Mouse (Mus musculus) cerebellum, adult 18-20 months (tissue): ENCODE data around the gene Il1r2.

ENCODE experiments used
- DNase-seq, 2 experiments: peaks; one replicate each; pipeline ENCODE4 v3.0.0; 2021

Gene Il1r2

GRCm38 (mm10) chr1:40073779-40074178, at the start of gene Il1r2:
Gene Il1r2, plus strand, starts transcription at chr1:40074079.
- DNase-seq, result no peak

GRCm38 (mm10) chr1:40024554-40025320, 49.1 kb upstream of the Il1r2 start:
- DNase-seq, result no peak

- no peak for DNase-seq
Observed at GRCm38 (mm10) chr1:40025416-40025815, 48.5 kb upstream of the Il1r2 start.

- DNase-seq, result no peak
Observed at GRCm38 (mm10) chr1:40027116-40027620, 46.7 kb upstream of the Il1r2 start.

GRCm38 (mm10) chr1:40028207-40028998, 45.5 kb upstream of the Il1r2 start:
- DNase-seq, result no peak

GRCm38 (mm10) chr1:40029597-40029996, 44.3 kb upstream of the Il1r2 start:
- DNase-seq, result no peak

- no peak for DNase-seq
Observed at GRCm38 (mm10) chr1:40030287-40030975, 43.4 kb upstream of the Il1r2 start.

- no peak for DNase-seq
Observed at GRCm38 (mm10) chr1:40030976-40031356, 42.9 kb upstream of the Il1r2 start.

- DNase-seq, result no peak
Observed at GRCm38 (mm10) chr1:40031626-40032025, 42.3 kb upstream of the Il1r2 start.

GRCm38 (mm10) chr1:40033315-40033714, 40.6 kb upstream of the Il1r2 start:
- no peak for DNase-seq

- DNase-seq, result peak in 1 of 2 experiments; percentile 22
Observed at GRCm38 (mm10) chr1:40033743-40034420, 40.0 kb upstream of the Il1r2 start.

GRCm38 (mm10) chr1:40037831-40038230, 36.0 kb upstream of the Il1r2 start:
- no peak for DNase-seq

GRCm38 (mm10) chr1:40045686-40046085, 28.2 kb upstream of the Il1r2 start:
- DNase-seq, result no peak

GRCm38 (mm10) chr1:40046600-40046999, 27.3 kb upstream of the Il1r2 start:
- no peak for DNase-seq

- no peak for DNase-seq
Observed at GRCm38 (mm10) chr1:40051157-40051556, 22.7 kb upstream of the Il1r2 start.

GRCm38 (mm10) chr1:40052156-40052555, 21.7 kb upstream of the Il1r2 start:
- DNase-seq, result no peak

- DNase-seq, result no peak
Observed at GRCm38 (mm10) chr1:40053071-40053470, 20.8 kb upstream of the Il1r2 start.

GRCm38 (mm10) chr1:40055051-40055450, 18.8 kb upstream of the Il1r2 start:
- DNase-seq, result no peak

GRCm38 (mm10) chr1:40055963-40056362, 17.9 kb upstream of the Il1r2 start:
- no peak for DNase-seq

GRCm38 (mm10) chr1:40057351-40057750, 16.5 kb upstream of the Il1r2 start:
- DNase-seq, result no peak

GRCm38 (mm10) chr1:40058013-40058412, 15.9 kb upstream of the Il1r2 start:
- DNase-seq, result no peak

GRCm38 (mm10) chr1:40059122-40059774, 14.6 kb upstream of the Il1r2 start:
- DNase-seq, result no peak
